Mouse (Mus musculus) gastrocnemius, adult 8-10 months (tissue): Measurements from ENCODE around the gene Foxj3. TPM values are rescaled to one million over a fixed set of nuclear protein-coding genes. Genes with fewer than 3 reads are reported as not detected.

Experiments used
- total RNA-seq, 4 experiments: library from RNA; stranded (reverse); gene quantifications; 2 replicates each; pipeline ENCODE4 v1.2.4; 2022

The Foxj3 gene
- total RNA-seq, 4 experiments from 2014 or later: 30.0 to 33.6 (median 31.3) TPM

Other genes with a start within 250 kb of the Foxj3 start
- 100 to 1,000 TPM; 604 to 694 (median 660) TPM for gene Ybx1, start 242.4 kb upstream of the Foxj3 start, total RNA-seq
- 10 to 100 TPM in 1 of 4 experiments, 1 to 10 TPM in 3; 6.3 to 10.0 (median 7.4) TPM for gene Ppih, start 216.5 kb upstream of the Foxj3 start, total RNA-seq
- gene Ccdc30, start 121.5 kb upstream of the Foxj3 start, total RNA-seq: under 1 TPM in 1 of 4 experiments, not detected in 3; 0.29 TPM
- 1 to 10 TPM; 3.7 to 6.7 (median 4.8) TPM for gene Ppcs, start 114.6 kb upstream of the Foxj3 start, total RNA-seq
- not detected for gene Zmynd12, start 114.2 kb upstream of the Foxj3 start, total RNA-seq
- not detected for gene Rimkla, start 44.4 kb upstream of the Foxj3 start, total RNA-seq
- gene Frg2f1, start 2.5 kb downstream of the Foxj3 start, total RNA-seq: 1 to 10 TPM; 3.6 to 4.9 (median 4.4) TPM
- gene Guca2a, start 100.7 kb downstream of the Foxj3 start, total RNA-seq: not detected
- not detected for gene Guca2b, start 122.0 kb downstream of the Foxj3 start, total RNA-seq
- 1 to 10 TPM; 2.9 to 4.5 (median 3.9) TPM for gene Hivep3, start 196.8 kb downstream of the Foxj3 start, total RNA-seq